Comparison of ENCODE assay signal across 7 mouse cellular contexts in the genomic region with DNA sequence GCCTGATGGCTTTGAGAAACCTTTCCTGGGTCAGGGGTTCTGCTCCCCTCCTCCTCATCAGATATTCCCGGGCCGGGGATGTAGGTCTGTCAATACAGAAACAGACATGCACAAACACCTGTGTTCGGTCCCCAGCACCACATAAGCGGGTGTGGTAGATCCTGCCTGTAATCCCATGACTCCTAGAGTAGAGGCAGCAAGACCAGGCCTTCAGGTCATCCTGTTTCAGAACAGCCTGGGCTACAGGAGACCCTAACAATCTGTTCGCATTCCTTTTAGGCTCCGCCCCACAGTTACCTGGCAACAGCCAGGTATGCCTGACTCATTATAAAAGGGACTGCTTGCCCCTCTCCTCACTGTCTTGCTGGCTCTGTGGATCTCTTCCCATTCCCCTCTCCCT. TPM values are rescaled to one million over a fixed set of nuclear protein-coding genes. Genes with fewer than 3 reads are reported as not detected.
A peak's percentile ranks its signal among the peaks of the same experiment; 100 is the strongest.
DNase-seq lines count a peak whose midpoint lies in the region; ATAC-seq and TF ChIP-seq lines count a peak whose summit lies in the region.

No protein-coding gene starts in this region.

- 26% methylated on average over 6 of the region's 6 CpGs for WGBS in lung, adult 2 months
- WGBS in forebrain, embryonic 10.5 days: 21% methylated on average over 6 of the region's 6 CpGs
- WGBS in limb, embryonic 11.5 days: 31% methylated on average over 6 of the region's 6 CpGs
- 27% methylated on average over 6 of the region's 6 CpGs for WGBS in olfactory bulb, adult 2 months

- no peak for DNase-seq in lung, adult 2 months
- no peak for DNase-seq in lung, postnatal 4 days
- DNase-seq in forebrain, embryonic 10.5 days (ENCODE audit: extremely low spot score, low spot score): no peak
- no peak for DNase-seq in limb, embryonic 11.5 days (ENCODE audit: low spot score)
- DNase-seq in adrenal gland, postnatal 25 days: no peak
- no peak for DNase-seq in right cerebral cortex, postnatal 10 days (ENCODE audit: low spot score in 2 of 2)

- peak overlapping the region; percentile 73 for H3K4me2 ChIP-seq in limb, embryonic 11.5 days (ENCODE audit: low read depth, severe bottlenecking)

- peaks cover 76% of the 10 kb centered on the region for H3K27me3 ChIP-seq in forebrain, embryonic 10.5 days (ENCODE audit: poor library complexity, severe bottlenecking)
- H3K27me3 ChIP-seq in limb, embryonic 11.5 days (ENCODE audit: control insufficient read depth, insufficient read depth, low read length): 0 out of 2 replicates have a peak, but pooled peaks cover 6% of the 10 kb centered on the region

- ATAC-seq in limb, embryonic 11.5 days (ENCODE audit: insufficient number of reproducible peaks, low FRiP score, low TSS enrichment, low read depth): no peak; the same call in 1 of the 2 replicates

- H3K9me3 ChIP-seq in forebrain, embryonic 10.5 days: no peaks in the 10 kb centered on the region
- H3K9me3 ChIP-seq in limb, embryonic 11.5 days (ENCODE audit: control insufficient read depth, low read length): no peaks in the 10 kb centered on the region

- peak overlapping the region; percentile 87; the same call in 1 of the 2 replicates for H3K27ac ChIP-seq in forebrain, embryonic 10.5 days
- no peak overlapping the region for H3K27ac ChIP-seq in limb, embryonic 11.5 days (replicated peaks; ENCODE audit: low read depth, low read length)
- no peak overlapping the region; the same call in 1 of the 2 replicates for H3K27ac ChIP-seq in olfactory bulb, adult 2 months (ENCODE audit: insufficient read depth, low read depth, low read length)

- H3K4me3 ChIP-seq in lung, adult 2 months (replicated peaks; ENCODE audit: extremely low read depth, low read depth, low read length): peak overlapping the region; percentile 56
- H3K4me3 ChIP-seq in forebrain, embryonic 10.5 days: peak overlapping the region; percentile 75
- peak overlapping the region; percentile 53 for H3K4me3 ChIP-seq in limb, embryonic 11.5 days (ENCODE audit: low read depth, low read length)
- peak overlapping the region; percentile 54 for H3K4me3 ChIP-seq in olfactory bulb, adult 2 months (ENCODE audit: insufficient read depth, low read depth, low read length)

- no peak for TF ChIP-seq POLR2A in lung, adult 2 months (IDR thresholded peaks at IDR 0.05; ENCODE audit: borderline replicate concordance, extremely low read depth, low read depth, low read length)
- no peak for TF ChIP-seq POLR2A in olfactory bulb, adult 2 months (IDR thresholded peaks at IDR 0.05; ENCODE audit: insufficient read depth, low read depth, low read length)

- no peaks in the 10 kb centered on the region for H3K36me3 ChIP-seq in forebrain, embryonic 10.5 days (replicated peaks)
- H3K36me3 ChIP-seq in limb, embryonic 11.5 days (ENCODE audit: control insufficient read depth, insufficient read depth, low read length): no peaks in the 10 kb centered on the region

- H3K9ac ChIP-seq in limb, embryonic 11.5 days (ENCODE audit: low read length): peak overlapping the region; percentile 72; the same call in 1 of the 2 replicates

- TF ChIP-seq CTCF in lung, adult 2 months (IDR thresholded peaks at IDR 0.05; ENCODE audit: insufficient read depth, low read length): no peak
- TF ChIP-seq CTCF in olfactory bulb, adult 2 months (IDR thresholded peaks at IDR 0.05; ENCODE audit: insufficient read depth, low read depth, low read length): no peak

- H3K4me1 ChIP-seq in lung, adult 2 months (ENCODE audit: control insufficient read depth, insufficient read depth, low read length): peaks cover 3% of the 10 kb centered on the region; the same call in 1 of the 2 replicates
- H3K4me1 ChIP-seq in forebrain, embryonic 10.5 days: peaks cover 29% of the 10 kb centered on the region
- H3K4me1 ChIP-seq in limb, embryonic 11.5 days (ENCODE audit: control insufficient read depth, insufficient read depth, low read length): no peaks in the 10 kb centered on the region
- H3K4me1 ChIP-seq in olfactory bulb, adult 2 months (ENCODE audit: control insufficient read depth, insufficient read depth, low read length): peaks cover 8% of the 10 kb centered on the region; the same call in 1 of the 2 replicates

RNA-seq across cellular contexts. Expression of a gene that starts 0.6 kb away (rescaled TPM):
- polyA plus RNA-seq in lung, adult 2 months (2012; rRNA removed): 6.8 and 10.1 TPM in 2 replicates
- polyA plus RNA-seq in forebrain, embryonic 10.5 days (2016; fragmentation: Nextera tagmentation; extraction: Ambion mirVana): 1.0 and 1.1 TPM in 2 replicates
- polyA plus RNA-seq in limb, embryonic 11.5 days (2014; fragmentation: Nextera tagmentation; extraction: Ambion mirVana): 1.2 and 1.8 TPM in 2 replicates
- not detected in 2 replicates for polyA plus RNA-seq in olfactory bulb, adult 2 months (2012; ENCODE audit: insufficient read depth, insufficient read length, low replicate concordance, missing spikeins)
- 1.2 TPM in 1 of 2 replicates, not detected in the other for total RNA-seq in adrenal gland, postnatal 25 days (2021)

RNA-seq across cellular contexts. Expression of a gene that starts 8.6 kb away (rescaled TPM):
- polyA plus RNA-seq in lung, adult 2 months (2012; rRNA removed): 26.5 and 27.1 TPM in 2 replicates
- polyA plus RNA-seq in forebrain, embryonic 10.5 days (2016; fragmentation: Nextera tagmentation; extraction: Ambion mirVana): 12.5 and 13.3 TPM in 2 replicates
- 5.3 and 5.7 TPM in 2 replicates for polyA plus RNA-seq in limb, embryonic 11.5 days (2014; fragmentation: Nextera tagmentation; extraction: Ambion mirVana)
- polyA plus RNA-seq in olfactory bulb, adult 2 months (2012; ENCODE audit: insufficient read depth, insufficient read length, low replicate concordance, missing spikeins): not detected in 2 replicates
- 6.3 and 8.8 TPM in 2 replicates for total RNA-seq in adrenal gland, postnatal 25 days (2021)

RNA-seq across cellular contexts. Expression of a gene that starts 11.0 kb away (rescaled TPM):
- polyA plus RNA-seq in lung, adult 2 months (2012; rRNA removed): 47.1 and 53.9 TPM in 2 replicates
- polyA plus RNA-seq in forebrain, embryonic 10.5 days (2016; fragmentation: Nextera tagmentation; extraction: Ambion mirVana): 206 and 224 TPM in 2 replicates
- polyA plus RNA-seq in limb, embryonic 11.5 days (2014; fragmentation: Nextera tagmentation; extraction: Ambion mirVana): 163 and 179 TPM in 2 replicates
- polyA plus RNA-seq in olfactory bulb, adult 2 months (2012; ENCODE audit: insufficient read depth, insufficient read length, low replicate concordance, missing spikeins): not detected in 2 replicates
- 64.1 and 81.8 TPM in 2 replicates for total RNA-seq in adrenal gland, postnatal 25 days (2021)

RNA-seq across cellular contexts. Expression of a gene that starts 21.6 kb away (rescaled TPM):
- polyA plus RNA-seq in lung, adult 2 months (2012; rRNA removed): 10.7 and 15.5 TPM in 2 replicates
- polyA plus RNA-seq in forebrain, embryonic 10.5 days (2016; fragmentation: Nextera tagmentation; extraction: Ambion mirVana): 17.9 and 18.0 TPM in 2 replicates
- 10.9 and 15.1 TPM in 2 replicates for polyA plus RNA-seq in limb, embryonic 11.5 days (2014; fragmentation: Nextera tagmentation; extraction: Ambion mirVana)
- polyA plus RNA-seq in olfactory bulb, adult 2 months (2012; ENCODE audit: insufficient read depth, insufficient read length, low replicate concordance, missing spikeins): not detected in 2 replicates
- total RNA-seq in adrenal gland, postnatal 25 days (2021): 9.8 and 13.4 TPM in 2 replicates

RNA-seq across cellular contexts. Expression of a gene that starts 22.6 kb away (rescaled TPM):
- polyA plus RNA-seq in lung, adult 2 months (2012; rRNA removed): 2.3 and 2.4 TPM in 2 replicates
- 2.8 and 2.9 TPM in 2 replicates for polyA plus RNA-seq in forebrain, embryonic 10.5 days (2016; fragmentation: Nextera tagmentation; extraction: Ambion mirVana)
- 1.3 and 1.7 TPM in 2 replicates for polyA plus RNA-seq in limb, embryonic 11.5 days (2014; fragmentation: Nextera tagmentation; extraction: Ambion mirVana)
- polyA plus RNA-seq in olfactory bulb, adult 2 months (2012; ENCODE audit: insufficient read depth, insufficient read length, low replicate concordance, missing spikeins): not detected in 2 replicates
- total RNA-seq in adrenal gland, postnatal 25 days (2021): 8.6 and 12.7 TPM in 2 replicates

Comparison
In these comparisons a context has a peak if more than half of its experiments do, and no peak if none do; other contexts are left out.
1. RNA of a gene that starts 11.0 kb away (polyA plus RNA-seq): 206 to 224 TPM in forebrain, embryonic 10.5 days, 163 to 179 TPM in limb, embryonic 11.5 days and 47.1 to 53.9 TPM in lung, adult 2 months; not detected in olfactory bulb, adult 2 months; every median in the first group is over 10 times any median in the second.
2. Peak in every context shown above with its lines, with median percentiles within 50 percentile points of each other: H3K4me3 ChIP-seq.